Mouse (Mus musculus): ENCODE data around the gene Rara. TPM values are rescaled to one million over a fixed set of nuclear protein-coding genes. Genes with fewer than 3 reads are reported as not detected.

The Rara gene
- polyA plus RNA-seq, 1 experiment from 2014 or later: 38.4 TPM

- Histone ChIP-seq H3K4me2 (peak overlapping the region; percentile 100), H3K9me3 (no peaks in the 10 kb centered on the region), H3K27ac (peak overlapping the region; percentile 92), H3K9ac (peak overlapping the region; percentile 81; the same call in 1 of the 2 replicates), H3K4me3 (peak overlapping the region; percentile 77), H3K4me1 (peaks cover 95% of the 10 kb centered on the region), H3K36me3 (peaks cover 23% of the 10 kb centered on the region; the same call in 1 of the 2 replicates), H3K27me3 (no peaks in the 10 kb centered on the region)
- 14% methylated on average over 15 of the region's 15 CpGs for WGBS
- ATAC-seq (ENCODE audit: borderline replicate concordance, extremely low read depth, low FRiP score, low TSS enrichment): no peak
These were observed 37.2 kb downstream of the Rara start for GRCm38 (mm10) chr11:98964616-98965415.

- ATAC-seq (ENCODE audit: borderline replicate concordance, extremely low read depth, low FRiP score, low TSS enrichment): no peak
- peak overlapping the region; percentile 92 for H3K27ac ChIP-seq
- H3K27me3 ChIP-seq: no peaks in the 10 kb centered on the region
- H3K4me1 ChIP-seq: peaks cover 98% of the 10 kb centered on the region
- peak overlapping the region; percentile 81; the same call in 1 of the 2 replicates for H3K9ac ChIP-seq
- H3K4me3 ChIP-seq: 0 out of 2 replicates have a peak overlapping the region, but pooled peaks have one; percentile 77
- H3K4me2 ChIP-seq: peak overlapping the region; percentile 100
- H3K9me3 ChIP-seq: no peaks in the 10 kb centered on the region
- peaks cover 30% of the 10 kb centered on the region for H3K36me3 ChIP-seq
- WGBS: 13% methylated on average over 11 of the region's 11 CpGs
These were observed 37.9 kb downstream of the Rara start for GRCm38 (mm10) chr11:98965416-98966077.

- no peaks in the 10 kb centered on the region for H3K9me3 ChIP-seq
- peaks cover 41% of the 10 kb centered on the region for H3K36me3 ChIP-seq
- no peak for ATAC-seq (ENCODE audit: borderline replicate concordance, extremely low read depth, low FRiP score, low TSS enrichment)
- H3K4me2 ChIP-seq: no peak overlapping the region; the same call in 1 of the 2 replicates
- H3K27me3 ChIP-seq: no peaks in the 10 kb centered on the region
- peak overlapping the region; percentile 14; the same call in 1 of the 2 replicates for H3K9ac ChIP-seq
- H3K4me1 ChIP-seq: peaks cover 99% of the 10 kb centered on the region
- H3K27ac ChIP-seq: peak overlapping the region; percentile 3; the same call in 1 of the 2 replicates
- WGBS: 30% methylated on average over 8 of the region's 9 CpGs
- no peak overlapping the region for H3K4me3 ChIP-seq
These were observed 39.0 kb downstream of the Rara start for GRCm38 (mm10) chr11:98966499-98967141.

- Histone ChIP-seq H3K36me3 (peaks cover 55% of the 10 kb centered on the region), H3K9ac (no peak overlapping the region), H3K4me3 (no peak overlapping the region), H3K27ac (peak overlapping the region; percentile 65), H3K4me1 (peaks cover 90% of the 10 kb centered on the region), H3K9me3 (no peaks in the 10 kb centered on the region), H3K4me2 (0 out of 2 replicates have a peak overlapping the region, but pooled peaks have one; percentile 36), H3K27me3 (no peaks in the 10 kb centered on the region)
- WGBS: 29% methylated on average over 15 of the region's 16 CpGs
- ATAC-seq (ENCODE audit: borderline replicate concordance, extremely low read depth, low FRiP score, low TSS enrichment): no peak
These were observed 40.5 kb downstream of the Rara start for GRCm38 (mm10) chr11:98968079-98968478.

GRCm38 (mm10) chr11:98968716-98969495 lies 41.3 kb downstream of the Rara start:
- 17% methylated on average over 18 of the region's 20 CpGs for WGBS
- Histone ChIP-seq H3K36me3 (peaks cover 63% of the 10 kb centered on the region), H3K9me3 (no peaks in the 10 kb centered on the region), H3K9ac (no peak overlapping the region), H3K27ac (peak overlapping the region; percentile 65), H3K27me3 (no peaks in the 10 kb centered on the region), H3K4me1 (peaks cover 88% of the 10 kb centered on the region), H3K4me3 (no peak overlapping the region), H3K4me2 (peak overlapping the region; percentile 36; the same call in 1 of the 2 replicates)
- peak; percentile 5; the same call in 1 of the 2 replicates for ATAC-seq (ENCODE audit: borderline replicate concordance, extremely low read depth, low FRiP score, low TSS enrichment)

- Histone ChIP-seq H3K27me3 (no peaks in the 10 kb centered on the region), H3K4me2 (peak overlapping the region; percentile 36; the same call in 1 of the 2 replicates), H3K27ac (peak overlapping the region; percentile 65), H3K36me3 (peaks cover 68% of the 10 kb centered on the region), H3K9me3 (no peaks in the 10 kb centered on the region), H3K9ac (no peak overlapping the region), H3K4me1 (peaks cover 82% of the 10 kb centered on the region), H3K4me3 (no peak overlapping the region)
- no peak for ATAC-seq (ENCODE audit: borderline replicate concordance, extremely low read depth, low FRiP score, low TSS enrichment)
- 31% methylated on average over 15 of the region's 17 CpGs for WGBS
These were observed 41.9 kb downstream of the Rara start for GRCm38 (mm10) chr11:98969496-98969927.

- H3K4me1 ChIP-seq: peaks cover 73% of the 10 kb centered on the region
These were observed 42.7 kb downstream of the Rara start for GRCm38 (mm10) chr11:98970191-98970925.

GRCm38 (mm10) chr11:98971316-98972031 lies 43.9 kb downstream of the Rara start:
- no peaks in the 10 kb centered on the region for H3K9me3 ChIP-seq
- H3K4me2 ChIP-seq: no peak overlapping the region
- no peak overlapping the region for H3K4me3 ChIP-seq
- 64% methylated on average over 23 of the region's 23 CpGs for WGBS
- ATAC-seq (ENCODE audit: borderline replicate concordance, extremely low read depth, low FRiP score, low TSS enrichment): no peak
- no peak overlapping the region for H3K9ac ChIP-seq
- H3K27me3 ChIP-seq: no peaks in the 10 kb centered on the region
- peaks cover 62% of the 10 kb centered on the region for H3K4me1 ChIP-seq
- H3K36me3 ChIP-seq: peaks cover 76% of the 10 kb centered on the region
- H3K27ac ChIP-seq: peak overlapping the region; percentile 65

More at GRCm38 (mm10) chr11:98970191-98970925, 42.7 kb downstream of the Rara start:
- H3K9ac ChIP-seq: no peak overlapping the region
- peaks cover 77% of the 10 kb centered on the region for H3K36me3 ChIP-seq
- H3K27ac ChIP-seq: peak overlapping the region; percentile 65; the same call in 1 of the 2 replicates
- ATAC-seq (ENCODE audit: borderline replicate concordance, extremely low read depth, low FRiP score, low TSS enrichment): no peak
- H3K9me3 ChIP-seq: no peaks in the 10 kb centered on the region
- H3K4me3 ChIP-seq: no peak overlapping the region
- no peaks in the 10 kb centered on the region for H3K27me3 ChIP-seq
- WGBS: 64% methylated on average over 29 of the region's 29 CpGs
- H3K4me2 ChIP-seq: no peak overlapping the region

- peaks cover 69% of the 10 kb centered on the region for H3K36me3 ChIP-seq
These were observed 44.6 kb downstream of the Rara start for GRCm38 (mm10) chr11:98972215-98972614.

GRCm38 (mm10) chr11:98972801-98973360 lies 45.3 kb downstream of the Rara start:
- Histone ChIP-seq H3K4me3 (no peak overlapping the region), H3K4me1 (peaks cover 48% of the 10 kb centered on the region), H3K27ac (no peak overlapping the region), H3K9ac (no peak overlapping the region), H3K27me3 (no peaks in the 10 kb centered on the region), H3K36me3 (peaks cover 63% of the 10 kb centered on the region), H3K9me3 (no peaks in the 10 kb centered on the region), H3K4me2 (no peak overlapping the region)
- ATAC-seq (ENCODE audit: borderline replicate concordance, extremely low read depth, low FRiP score, low TSS enrichment): no peak
- WGBS: 89% methylated on average over 9 of the region's 9 CpGs

More at GRCm38 (mm10) chr11:98972215-98972614, 44.6 kb downstream of the Rara start:
- H3K9me3 ChIP-seq: no peaks in the 10 kb centered on the region
- no peak overlapping the region for H3K9ac ChIP-seq
- H3K4me3 ChIP-seq: no peak overlapping the region
- no peaks in the 10 kb centered on the region for H3K27me3 ChIP-seq
- no peak overlapping the region for H3K27ac ChIP-seq
- ATAC-seq (ENCODE audit: borderline replicate concordance, extremely low read depth, low FRiP score, low TSS enrichment): no peak
- 48% methylated on average over 9 of the region's 9 CpGs for WGBS
- H3K4me2 ChIP-seq: no peak overlapping the region
- H3K4me1 ChIP-seq: peaks cover 55% of the 10 kb centered on the region
